Mouse (Mus musculus): Measurements from ENCODE around the gene 9830107B12Rik. TPM values are rescaled to one million over a fixed set of nuclear protein-coding genes. Genes with fewer than 3 reads are reported as not detected.
"Not testable (repeated sequence)": the region's sequence is repeated elsewhere in the genome, so short reads cannot be mapped to it uniquely, and the experiment has no call there.

The 9830107B12Rik gene
- 0.11 TPM in 1 of 2 replicates, not detected in the other for polyA plus RNA-seq (2016; fragmentation: Nextera tagmentation; extraction: Ambion mirVana)

- ATAC-seq: no peak
- no peaks in the 10 kb centered on the region for H3K27me3 ChIP-seq (replicated peaks)
- H3K9me3 ChIP-seq (replicated peaks): no peaks in the 10 kb centered on the region
- H3K9ac ChIP-seq: no peak within 1 kb of the TSS
- H3K4me3 ChIP-seq: no peak within 1 kb of the TSS
- H3K4me1 ChIP-seq: no peaks in the 10 kb centered on the region
- 44% methylated on average over 3 of the region's 3 CpGs for WGBS (ENCODE audit: insufficient replicate concordance)
- H3K36me3 ChIP-seq: no peaks in the 10 kb centered on the region
- no peak within 1 kb of the TSS for H3K27ac ChIP-seq
- H3K4me2 ChIP-seq: no peak within 1 kb of the TSS
These were observed at the start of gene 9830107B12Rik for GRCm38 (mm10) chr17:48146120-48146519. TSS of gene 9830107B12Rik (minus strand) at chr17:48146268.

GRCm38 (mm10) chr17:48192366-48192765, 46.3 kb upstream of the 9830107B12Rik start:
- H3K4me3 ChIP-seq: no peak overlapping the region
- no peaks in the 10 kb centered on the region for H3K9me3 ChIP-seq (replicated peaks)
- ATAC-seq: no peak
- no peaks in the 10 kb centered on the region for H3K4me1 ChIP-seq
- WGBS (ENCODE audit: insufficient replicate concordance): 60% methylated on average over 2 of the region's 2 CpGs
- H3K27ac ChIP-seq: no peak overlapping the region
- H3K27me3 ChIP-seq (replicated peaks): no peaks in the 10 kb centered on the region
- H3K36me3 ChIP-seq: no peaks in the 10 kb centered on the region
- H3K4me2 ChIP-seq: no peak overlapping the region
- no peak overlapping the region for H3K9ac ChIP-seq

DNA sequence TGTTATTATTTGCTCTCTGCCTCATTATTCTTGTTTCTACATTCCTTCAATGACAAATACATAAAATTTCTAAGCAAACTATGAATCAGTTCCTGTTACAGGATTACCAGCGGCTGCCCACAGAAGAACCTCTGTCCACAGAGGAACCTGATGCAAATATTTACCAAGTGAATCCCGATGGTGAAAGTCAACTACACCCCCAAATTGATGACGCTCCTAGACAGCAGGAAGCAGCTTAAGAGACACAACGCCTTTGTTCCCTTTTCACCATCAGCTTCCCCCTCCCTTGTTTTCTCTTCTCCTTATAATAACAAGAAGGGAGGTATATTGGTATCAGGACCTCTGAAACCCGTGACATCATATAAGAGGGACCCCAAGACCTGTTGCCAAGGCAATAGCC, 39.2 kb upstream of the 9830107B12Rik start:
- Histone ChIP-seq H3K4me3 (no peak overlapping the region), H3K4me2 (no peak overlapping the region), H3K9ac (no peak overlapping the region), H3K36me3 (no peaks in the 10 kb centered on the region), H3K4me1 (no peaks in the 10 kb centered on the region), H3K27me3 (replicated peaks) (no peaks in the 10 kb centered on the region), H3K9me3 (replicated peaks) (no peaks in the 10 kb centered on the region), H3K27ac (no peak overlapping the region)
- no peak for ATAC-seq
- 32% methylated on average over 5 of the region's 5 CpGs for WGBS (ENCODE audit: insufficient replicate concordance)

GRCm38 (mm10) chr17:48167103-48167502, 21.0 kb upstream of the 9830107B12Rik start, which contains the start of gene A530064D06Rik:
TSS of gene A530064D06Rik (minus strand) at chr17:48167275.
- not testable (repeated sequence) for H3K4me3 ChIP-seq; H3K9ac ChIP-seq; H3K9me3 ChIP-seq (replicated peaks); H3K4me1 ChIP-seq; H3K36me3 ChIP-seq; H3K27me3 ChIP-seq (replicated peaks); ATAC-seq; H3K27ac ChIP-seq; H3K4me2 ChIP-seq
- WGBS (ENCODE audit: insufficient replicate concordance): 39% methylated on average over 2 of the region's 2 CpGs

DNA sequence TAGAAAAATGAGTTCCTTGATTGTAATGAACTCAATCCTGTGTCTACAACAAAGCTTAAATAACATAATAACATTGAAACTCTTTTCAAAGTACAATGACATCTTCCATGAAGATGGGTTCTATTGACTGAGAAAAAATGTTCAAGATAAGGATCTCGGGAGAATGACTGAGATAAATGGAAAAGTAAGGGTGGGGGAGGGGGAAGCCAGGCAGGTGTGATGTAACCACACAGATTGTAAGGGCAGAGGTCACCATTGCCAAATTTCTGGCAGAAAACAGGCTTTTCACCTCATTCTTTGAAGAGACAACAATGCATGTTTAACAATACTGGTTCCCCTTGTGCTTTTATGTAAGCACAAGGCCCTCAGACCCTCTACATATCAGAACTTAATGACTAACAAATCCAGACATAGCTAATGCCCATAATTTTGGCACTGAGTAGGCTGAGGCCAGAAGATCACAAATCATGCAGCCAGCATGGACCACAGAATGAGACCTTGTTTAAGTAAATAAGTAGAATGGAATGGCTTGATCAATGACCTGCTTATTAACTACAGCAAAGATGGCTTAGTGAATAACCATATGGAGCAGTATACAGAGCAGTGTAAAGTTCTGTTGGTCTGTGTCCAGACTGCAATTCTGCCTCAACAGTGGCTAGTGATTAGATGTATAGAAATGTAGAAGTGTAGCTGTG, 11.5 kb upstream of the 9830107B12Rik start:
- no peak for ATAC-seq
- 14% methylated on average over 1 of the region's 1 CpGs for WGBS (ENCODE audit: insufficient replicate concordance)
- Histone ChIP-seq H3K27ac (no peak overlapping the region), H3K4me1 (no peaks in the 10 kb centered on the region), H3K9me3 (replicated peaks) (peaks cover 7% of the 10 kb centered on the region; the same call in 1 of the 2 replicates), H3K9ac (no peak overlapping the region), H3K4me2 (no peak overlapping the region), H3K36me3 (no peaks in the 10 kb centered on the region), H3K27me3 (replicated peaks) (no peaks in the 10 kb centered on the region), H3K4me3 (no peak overlapping the region)

DNA sequence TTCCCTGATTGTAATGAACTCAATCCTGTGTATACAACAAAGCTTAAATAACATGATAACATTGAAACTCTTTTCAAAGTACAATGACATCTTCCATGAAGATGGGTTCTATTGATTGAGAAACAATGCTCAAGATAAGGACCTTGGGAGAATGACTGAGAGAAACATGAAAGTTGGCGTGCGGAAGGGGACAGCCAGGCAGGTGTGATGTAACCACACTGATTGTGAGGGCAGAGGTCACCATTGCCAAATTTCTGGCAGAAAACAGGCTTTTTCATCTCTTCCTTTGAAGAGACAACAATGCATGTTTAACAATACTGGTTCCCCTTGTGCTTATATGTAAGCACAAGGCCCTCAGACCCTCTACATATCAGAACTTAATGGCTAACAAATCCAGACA, 13.3 kb downstream of the 9830107B12Rik start:
- Histone ChIP-seq H3K4me1 (no peaks in the 10 kb centered on the region), H3K9ac (no peak overlapping the region), H3K9me3 (replicated peaks) (no peaks in the 10 kb centered on the region), H3K27me3 (replicated peaks) (no peaks in the 10 kb centered on the region), H3K27ac (no peak overlapping the region), H3K4me2 (no peak overlapping the region), H3K36me3 (no peaks in the 10 kb centered on the region), H3K4me3 (no peak overlapping the region)
- ATAC-seq: no peak
- 65% methylated on average over 2 of the region's 2 CpGs for WGBS (ENCODE audit: insufficient replicate concordance)

- no peak overlapping the region for H3K9ac ChIP-seq
- no peak overlapping the region for H3K4me3 ChIP-seq
- H3K36me3 ChIP-seq: no peaks in the 10 kb centered on the region
- ATAC-seq: no peak
- no peaks in the 10 kb centered on the region for H3K9me3 ChIP-seq (replicated peaks)
- H3K4me2 ChIP-seq: no peak overlapping the region
- no peak overlapping the region for H3K27ac ChIP-seq
- H3K27me3 ChIP-seq (replicated peaks): peaks cover under 1% of the 10 kb centered on the region; the same call in 1 of the 2 replicates
- 84% methylated on average over 20 of the region's 20 CpGs for WGBS (ENCODE audit: insufficient replicate concordance)
- H3K4me1 ChIP-seq: no peaks in the 10 kb centered on the region
These were observed 25.6 kb downstream of the 9830107B12Rik start for GRCm38 (mm10) chr17:48120456-48120855.

DNA sequence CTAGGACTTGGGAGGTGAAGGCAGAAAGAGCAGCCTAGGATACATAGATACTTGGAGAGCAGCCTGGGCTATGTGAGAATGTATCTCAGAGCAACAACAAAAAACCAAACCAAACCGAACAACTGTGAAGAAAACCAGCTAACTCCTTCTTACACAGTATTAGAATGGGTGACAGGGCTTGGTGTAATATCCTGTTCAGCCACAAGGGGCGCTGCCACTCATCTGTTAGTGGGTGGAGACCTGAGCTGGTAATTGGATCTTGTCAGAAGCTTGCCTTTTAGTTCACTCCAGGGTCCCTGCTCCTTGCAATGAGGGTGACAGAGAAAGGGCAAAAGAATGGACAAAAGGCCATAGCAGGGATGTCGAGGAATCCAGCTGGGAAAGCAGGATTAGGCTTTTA, 26.4 kb downstream of the 9830107B12Rik start:
- no peak for ATAC-seq

DNA sequence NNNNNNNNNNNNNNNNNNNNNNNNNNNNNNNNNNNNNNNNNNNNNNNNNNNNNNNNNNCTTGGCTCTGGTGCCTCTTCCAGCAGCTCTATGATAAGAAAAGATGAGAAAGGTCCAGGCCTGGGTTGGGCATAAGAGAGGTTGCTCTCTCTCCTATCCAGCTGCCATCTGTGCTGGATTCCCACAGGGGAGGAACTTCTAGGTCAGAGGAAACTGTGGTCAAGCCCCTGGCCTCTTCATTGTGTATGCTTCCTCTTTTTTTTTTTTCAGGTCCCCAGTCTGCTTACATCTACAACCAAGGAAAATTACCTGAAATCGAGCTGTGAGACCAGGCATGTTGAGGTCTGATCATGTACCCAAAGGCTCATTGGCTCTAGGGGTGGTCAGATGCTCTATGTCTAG, 27.5 kb downstream of the 9830107B12Rik start:
- Histone ChIP-seq H3K9ac (no peak overlapping the region), H3K36me3 (no peaks in the 10 kb centered on the region), H3K9me3 (replicated peaks) (peaks cover 5% of the 10 kb centered on the region), H3K27me3 (replicated peaks) (no peaks in the 10 kb centered on the region), H3K27ac (no peak overlapping the region), H3K4me1 (no peaks in the 10 kb centered on the region), H3K4me3 (no peak overlapping the region), H3K4me2 (no peak overlapping the region)
- 20% methylated on average over 1 of the region's 1 CpGs for WGBS (ENCODE audit: insufficient replicate concordance)
- no peak for ATAC-seq

More for the DNA sequence above, 26.4 kb downstream of the 9830107B12Rik start:
- Histone ChIP-seq H3K4me1 (no peaks in the 10 kb centered on the region), H3K4me2 (no peak overlapping the region), H3K27me3 (replicated peaks) (no peaks in the 10 kb centered on the region), H3K9ac (no peak overlapping the region), H3K36me3 (no peaks in the 10 kb centered on the region), H3K4me3 (no peak overlapping the region), H3K27ac (no peak overlapping the region), H3K9me3 (replicated peaks) (no peaks in the 10 kb centered on the region)
- 15% methylated on average over 3 of the region's 3 CpGs for WGBS (ENCODE audit: insufficient replicate concordance)

DNA sequence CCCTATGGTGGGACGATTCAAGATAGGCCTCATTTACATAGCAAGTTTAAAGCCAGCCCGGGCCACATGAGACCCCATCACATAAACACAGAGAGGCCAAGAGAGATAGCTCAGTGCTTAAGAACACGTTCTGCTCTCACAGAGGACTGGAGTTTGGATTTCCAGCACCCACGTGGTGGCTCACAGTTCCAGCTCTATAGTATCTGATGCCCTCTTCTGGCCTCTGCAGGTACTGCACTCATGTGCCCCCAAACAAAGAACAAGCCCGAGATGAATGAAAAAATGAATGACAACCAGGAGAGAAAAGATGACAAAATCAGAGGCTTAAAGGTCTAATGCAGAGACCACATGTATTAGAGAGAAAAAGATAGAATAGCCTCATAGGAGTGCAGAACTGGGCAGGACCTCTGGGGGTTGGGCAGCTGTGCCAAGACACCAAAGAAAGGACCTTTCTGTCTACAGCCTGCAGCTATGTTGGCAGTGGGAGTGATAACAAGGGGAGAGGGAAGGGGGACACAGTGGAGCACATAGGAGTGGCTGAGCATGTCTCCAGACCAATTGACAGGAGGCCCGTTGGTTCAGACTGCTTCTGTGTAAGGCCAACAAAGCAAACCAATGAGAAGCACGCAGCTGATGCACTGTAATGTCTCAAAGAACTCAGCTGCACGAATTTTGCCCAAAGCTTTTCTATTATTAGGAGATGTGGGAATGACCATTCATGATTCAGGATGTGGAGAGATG, 35.4 kb downstream of the 9830107B12Rik start:
- Histone ChIP-seq H3K9ac (no peak overlapping the region), H3K27ac (no peak overlapping the region), H3K4me2 (no peak overlapping the region), H3K27me3 (replicated peaks) (0 out of 2 replicates have a peak, but pooled peaks cover 6% of the 10 kb centered on the region), H3K4me3 (no peak overlapping the region), H3K9me3 (replicated peaks) (peaks cover 7% of the 10 kb centered on the region), H3K36me3 (no peaks in the 10 kb centered on the region), H3K4me1 (no peaks in the 10 kb centered on the region)
- WGBS (ENCODE audit: insufficient replicate concordance): 32% methylated on average over 8 of the region's 8 CpGs
- ATAC-seq: no peak

GRCm38 (mm10) chr17:48108520-48108919, 37.5 kb downstream of the 9830107B12Rik start:
- ATAC-seq: no peak
- Histone ChIP-seq H3K4me1 (no peaks in the 10 kb centered on the region), H3K4me2 (no peak overlapping the region), H3K27me3 (replicated peaks) (0 out of 2 replicates have a peak, but pooled peaks cover 6% of the 10 kb centered on the region), H3K27ac (no peak overlapping the region), H3K4me3 (no peak overlapping the region), H3K9me3 (replicated peaks) (peaks cover 2% of the 10 kb centered on the region; the same call in 1 of the 2 replicates), H3K36me3 (no peaks in the 10 kb centered on the region), H3K9ac (no peak overlapping the region)
- 57% methylated on average over 3 of the region's 3 CpGs for WGBS (ENCODE audit: insufficient replicate concordance)

DNA sequence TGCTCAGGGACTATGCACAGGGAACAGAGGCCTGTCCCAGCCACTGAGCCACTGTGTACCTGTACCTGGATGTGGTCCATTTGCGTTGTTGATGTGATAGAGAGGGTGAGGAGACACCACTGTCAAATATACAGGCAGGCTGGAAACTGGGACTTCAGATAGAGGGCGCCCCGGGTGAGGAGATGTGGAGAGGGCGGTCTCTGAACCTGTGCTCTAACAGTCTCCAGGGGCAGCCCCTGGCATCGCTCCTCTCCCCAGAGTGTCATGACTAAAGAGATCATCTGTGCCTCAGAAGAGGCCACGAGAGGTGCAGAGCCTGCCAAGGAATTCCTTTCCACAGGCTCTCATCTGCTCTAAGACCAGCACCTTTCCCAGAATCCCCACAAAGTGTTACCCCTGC, 38.2 kb downstream of the 9830107B12Rik start:
- Histone ChIP-seq H3K4me2 (no peak overlapping the region), H3K4me3 (no peak overlapping the region), H3K9me3 (replicated peaks) (no peaks in the 10 kb centered on the region), H3K4me1 (no peaks in the 10 kb centered on the region), H3K36me3 (no peaks in the 10 kb centered on the region), H3K27me3 (replicated peaks) (0 out of 2 replicates have a peak, but pooled peaks cover 8% of the 10 kb centered on the region), H3K27ac (no peak overlapping the region), H3K9ac (no peak overlapping the region)
- 40% methylated on average over 6 of the region's 6 CpGs for WGBS (ENCODE audit: insufficient replicate concordance)
- ATAC-seq: no peak
